Mouse (Mus musculus): ENCODE results near the gene Ppm1h. TPM values are rescaled to one million over a fixed set of nuclear protein-coding genes. Genes with fewer than 3 reads are reported as not detected.

Ppm1h gene
- polyA plus RNA-seq, 1 experiment from 2014 or later = 33.5 TPM

DNA sequence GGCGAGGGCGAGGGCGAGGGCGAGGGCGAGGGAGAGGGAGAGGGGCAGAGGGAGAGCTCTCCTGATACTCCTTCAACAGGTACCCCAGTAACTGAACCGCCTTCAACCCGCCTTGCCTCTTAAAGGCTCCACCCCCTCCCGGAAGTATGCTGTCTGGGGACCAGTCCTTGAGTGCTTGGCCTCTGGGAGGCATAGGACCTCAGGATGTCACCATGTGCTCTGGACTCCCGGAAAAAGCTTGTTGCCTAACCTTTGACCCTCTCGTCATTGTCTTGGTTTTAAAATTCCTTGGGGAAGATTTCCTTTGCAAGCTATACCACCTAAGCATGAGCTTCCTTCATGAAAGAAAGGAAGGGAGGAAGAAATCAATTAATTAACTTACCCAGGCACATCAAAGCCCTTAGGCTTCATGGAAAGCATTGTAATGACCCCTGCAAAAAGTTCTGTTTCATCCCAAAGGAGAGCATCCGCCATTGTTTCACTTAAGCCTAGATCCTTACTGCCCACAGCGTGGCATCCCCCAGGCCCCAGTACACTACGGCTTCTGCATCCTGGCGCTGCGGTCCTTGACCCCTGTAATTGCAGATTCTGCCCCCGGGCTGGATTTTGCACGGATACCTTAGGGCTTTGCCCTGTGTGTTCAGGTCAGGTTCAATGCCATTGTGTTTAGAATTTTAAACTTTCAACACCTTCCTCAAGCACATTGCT lies 15.5 kb downstream of the Ppm1h start:
- H3K27ac ChIP-seq = no peak overlapping the region
- H3K4me2 ChIP-seq (ENCODE audit: low read length) = no peak overlapping the region
- no peaks in the 10 kb centered on the region; the same call in 1 of the 2 replicates for H3K4me1 ChIP-seq (replicated peaks; ENCODE audit: insufficient read depth, low read length)
- no peaks in the 10 kb centered on the region for H3K36me3 ChIP-seq (ENCODE audit: insufficient read depth, low read length)
- H3K9ac ChIP-seq (ENCODE audit: low read depth, low read length) = no peak overlapping the region
- H3K27me3 ChIP-seq (ENCODE audit: insufficient read depth, low read length) = no peaks in the 10 kb centered on the region
- DNase-seq (ENCODE audit: low spot score) = no peak
- no peak for TF ChIP-seq CTCF (IDR thresholded peaks at IDR 0.05; ENCODE audit: low read depth)
- WGBS = 54% methylated on average over 17 of the region's 17 CpGs
- ATAC-seq (replicated peaks; ENCODE audit: low FRiP score, low read depth) = peak; percentile 74
- no peaks in the 10 kb centered on the region for H3K9me3 ChIP-seq (replicated peaks; ENCODE audit: low read length)
- H3K4me3 ChIP-seq (replicated peaks; ENCODE audit: low read depth, low read length) = no peak overlapping the region

DNA sequence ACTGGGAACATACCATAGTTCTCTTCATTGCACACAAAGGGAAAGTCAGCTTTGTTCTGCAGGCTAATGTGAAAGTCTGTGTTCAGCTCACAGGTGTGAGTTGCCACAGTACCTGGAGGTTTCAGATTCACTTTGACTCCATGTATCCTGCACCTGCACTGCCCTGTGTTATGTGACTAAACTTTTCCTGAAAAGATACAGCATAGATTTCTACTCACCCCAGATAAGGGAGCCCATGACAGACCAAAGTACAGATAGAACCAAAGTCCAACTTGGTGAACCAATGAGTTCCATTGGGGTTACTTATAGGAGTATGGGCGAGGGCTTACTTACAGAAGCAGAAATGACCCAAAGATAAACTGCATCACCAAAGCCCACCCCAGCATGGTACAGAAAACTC lies 17.8 kb downstream of the Ppm1h start:
- Histone ChIP-seq H3K27ac (no peak overlapping the region), H3K4me2 (ENCODE audit: low read length) (no peak overlapping the region), H3K9me3 (replicated peaks; ENCODE audit: low read length) (no peaks in the 10 kb centered on the region), H3K36me3 (ENCODE audit: insufficient read depth, low read length) (no peaks in the 10 kb centered on the region), H3K27me3 (ENCODE audit: insufficient read depth, low read length) (no peaks in the 10 kb centered on the region), H3K4me3 (replicated peaks; ENCODE audit: low read depth, low read length) (no peak overlapping the region), H3K9ac (ENCODE audit: low read depth, low read length) (no peak overlapping the region), H3K4me1 (replicated peaks; ENCODE audit: insufficient read depth, low read length) (no peaks in the 10 kb centered on the region; the same call in 1 of the 2 replicates)
- DNase-seq (ENCODE audit: low spot score) (no peak), ATAC-seq (replicated peaks; ENCODE audit: low FRiP score, low read depth) (no peak)
- no peak for TF ChIP-seq CTCF (IDR thresholded peaks at IDR 0.05; ENCODE audit: low read depth)
- 93% methylated on average over 1 of the region's 1 CpGs for WGBS

DNA sequence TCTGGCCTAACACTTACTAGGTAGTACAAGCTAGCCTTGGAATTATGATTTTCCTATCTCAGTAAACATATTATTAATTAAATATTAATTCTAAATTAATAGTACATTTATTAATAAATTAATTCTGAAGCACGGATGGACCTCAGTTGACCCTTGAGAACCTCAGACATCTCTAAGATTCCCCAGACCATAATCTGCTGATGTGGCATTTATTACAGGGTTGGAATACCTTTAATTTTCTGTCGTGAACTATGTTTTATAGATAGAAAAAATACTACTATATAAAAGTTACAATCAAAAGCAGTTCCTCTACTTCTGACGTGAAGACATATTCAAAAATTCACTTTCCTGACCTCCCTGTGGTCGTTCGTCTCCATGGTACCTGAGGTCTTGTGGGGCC lies 19.8 kb downstream of the Ppm1h start:
- DNase-seq (ENCODE audit: low spot score) (no peak), ATAC-seq (replicated peaks; ENCODE audit: low FRiP score, low read depth) (no peak)
- no peak overlapping the region for H3K27ac ChIP-seq
- H3K9ac ChIP-seq (ENCODE audit: low read depth, low read length) = no peak overlapping the region
- H3K4me3 ChIP-seq (replicated peaks; ENCODE audit: low read depth, low read length) = no peak overlapping the region
- 80% methylated on average over 5 of the region's 5 CpGs for WGBS
- TF ChIP-seq CTCF (IDR thresholded peaks at IDR 0.05; ENCODE audit: low read depth) = no peak
- no peaks in the 10 kb centered on the region for H3K27me3 ChIP-seq (ENCODE audit: insufficient read depth, low read length)
- no peaks in the 10 kb centered on the region; the same call in 1 of the 2 replicates for H3K4me1 ChIP-seq (replicated peaks; ENCODE audit: insufficient read depth, low read length)
- no peaks in the 10 kb centered on the region for H3K36me3 ChIP-seq (ENCODE audit: insufficient read depth, low read length)
- no peaks in the 10 kb centered on the region for H3K9me3 ChIP-seq (replicated peaks; ENCODE audit: low read length)
- H3K4me2 ChIP-seq (ENCODE audit: low read length) = no peak overlapping the region

DNA sequence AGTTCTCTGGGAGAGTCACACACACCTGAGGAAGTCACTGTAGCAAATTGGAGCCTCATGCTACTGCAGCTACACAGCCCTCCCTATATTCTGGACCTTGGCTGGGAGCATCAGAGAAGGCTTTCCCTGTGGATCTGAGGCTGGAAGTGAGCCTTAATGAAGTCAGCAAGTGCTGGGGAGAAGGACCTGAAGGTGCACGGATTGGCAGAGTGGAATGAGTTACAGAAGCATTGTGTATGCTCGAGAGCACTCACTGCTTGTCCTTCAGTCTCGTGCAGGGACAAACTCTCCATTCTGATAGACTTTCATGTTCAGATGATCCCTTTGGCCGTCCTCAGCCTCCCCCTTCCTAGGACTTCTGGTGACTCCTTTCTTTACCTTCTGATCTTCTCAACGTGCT lies 26.3 kb downstream of the Ppm1h start:
- WGBS = 79% methylated on average over 5 of the region's 5 CpGs
- no peak for DNase-seq (ENCODE audit: low spot score)
- no peak overlapping the region for H3K4me2 ChIP-seq (ENCODE audit: low read length)
- no peak for ATAC-seq (replicated peaks; ENCODE audit: low FRiP score, low read depth)
- H3K9ac ChIP-seq (ENCODE audit: low read depth, low read length) = no peak overlapping the region
- no peak overlapping the region for H3K27ac ChIP-seq
- no peaks in the 10 kb centered on the region; the same call in 1 of the 2 replicates for H3K4me1 ChIP-seq (replicated peaks; ENCODE audit: insufficient read depth, low read length)
- H3K27me3 ChIP-seq (ENCODE audit: insufficient read depth, low read length) = no peaks in the 10 kb centered on the region
- no peaks in the 10 kb centered on the region for H3K9me3 ChIP-seq (replicated peaks; ENCODE audit: low read length)
- no peak for TF ChIP-seq CTCF (IDR thresholded peaks at IDR 0.05; ENCODE audit: low read depth)
- H3K4me3 ChIP-seq (replicated peaks; ENCODE audit: low read depth, low read length) = no peak overlapping the region
- no peaks in the 10 kb centered on the region for H3K36me3 ChIP-seq (ENCODE audit: insufficient read depth, low read length)

DNA sequence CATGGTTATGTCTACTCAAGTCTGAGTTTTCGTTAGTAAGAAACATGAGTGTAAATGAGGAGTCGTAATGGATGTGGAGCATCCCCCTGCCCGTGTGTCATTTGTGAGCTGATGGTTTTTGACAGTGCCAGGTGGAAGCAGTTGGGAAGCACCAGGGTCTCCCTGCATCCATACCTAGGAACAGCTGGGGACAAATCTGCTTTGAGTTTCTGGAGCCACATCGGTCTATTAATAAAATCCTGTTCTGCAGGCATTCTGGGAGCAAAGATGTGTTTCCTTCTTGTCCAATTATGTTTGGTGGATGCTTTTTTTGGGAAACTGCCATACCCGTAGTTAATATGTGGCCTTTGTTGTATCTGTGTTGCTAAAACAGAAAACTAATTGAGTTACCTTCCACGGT lies 26.9 kb downstream of the Ppm1h start:
- Histone ChIP-seq H3K9me3 (replicated peaks; ENCODE audit: low read length) (no peaks in the 10 kb centered on the region), H3K4me2 (ENCODE audit: low read length) (no peak overlapping the region), H3K27ac (no peak overlapping the region), H3K4me1 (replicated peaks; ENCODE audit: insufficient read depth, low read length) (no peaks in the 10 kb centered on the region; the same call in 1 of the 2 replicates), H3K27me3 (ENCODE audit: insufficient read depth, low read length) (no peaks in the 10 kb centered on the region), H3K36me3 (ENCODE audit: insufficient read depth, low read length) (no peaks in the 10 kb centered on the region), H3K9ac (ENCODE audit: low read depth, low read length) (no peak overlapping the region), H3K4me3 (replicated peaks; ENCODE audit: low read depth, low read length) (no peak overlapping the region)
- ATAC-seq (replicated peaks; ENCODE audit: low FRiP score, low read depth) (no peak), DNase-seq (ENCODE audit: low spot score) (no peak)
- WGBS = 80% methylated on average over 6 of the region's 6 CpGs
- TF ChIP-seq CTCF (IDR thresholded peaks at IDR 0.05; ENCODE audit: low read depth) = no peak

DNA sequence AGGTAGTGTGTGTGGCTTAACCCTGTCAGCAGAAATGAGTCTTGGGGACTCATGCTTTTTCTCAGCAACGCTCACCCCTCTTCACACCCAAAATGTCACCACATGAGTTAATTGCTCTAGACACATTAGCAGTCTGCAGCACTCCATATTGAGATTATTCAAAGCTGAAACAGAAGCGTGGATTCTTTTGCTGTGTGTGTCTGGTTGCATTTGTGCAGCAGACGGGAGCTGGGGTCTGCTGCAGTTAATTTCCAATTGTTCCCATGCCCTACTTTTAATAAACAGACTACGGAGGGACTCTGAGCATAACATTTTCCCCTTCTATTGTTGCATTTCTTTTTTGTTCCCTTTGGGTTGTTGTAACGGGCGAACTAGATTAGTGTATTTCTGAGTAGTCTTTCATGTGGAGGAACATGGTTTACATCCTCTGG lies 32.8 kb downstream of the Ppm1h start:
- Histone ChIP-seq H3K4me1 (replicated peaks; ENCODE audit: insufficient read depth, low read length) (peaks cover 3% of the 10 kb centered on the region; the same call in 1 of the 2 replicates), H3K9me3 (replicated peaks; ENCODE audit: low read length) (no peaks in the 10 kb centered on the region), H3K4me2 (ENCODE audit: low read length) (no peak overlapping the region), H3K9ac (ENCODE audit: low read depth, low read length) (no peak overlapping the region), H3K36me3 (ENCODE audit: insufficient read depth, low read length) (no peaks in the 10 kb centered on the region), H3K27ac (0 out of 2 replicates have a peak overlapping the region, but pooled peaks have one; percentile 2), H3K27me3 (ENCODE audit: insufficient read depth, low read length) (no peaks in the 10 kb centered on the region), H3K4me3 (replicated peaks; ENCODE audit: low read depth, low read length) (no peak overlapping the region)
- no peak for DNase-seq (ENCODE audit: low spot score)
- no peak for ATAC-seq (replicated peaks; ENCODE audit: low FRiP score, low read depth)
- TF ChIP-seq CTCF (IDR thresholded peaks at IDR 0.05; ENCODE audit: low read depth) = no peak
- 73% methylated on average over 6 of the region's 6 CpGs for WGBS
